Mouse (Mus musculus): ENCODE data around the gene Svop.

GRCm38 (mm10) chr5:114126008-114126407, 34.6 kb upstream of the Svop start:
- TF ChIP-seq POLR2A (IDR thresholded peaks at IDR 0.05; ENCODE audit: extremely low read depth, insufficient read depth, low read length) (no peak), CTCF (IDR thresholded peaks at IDR 0.05; ENCODE audit: extremely low read depth, insufficient read depth, low read length) (no peak)

All from cortical plate, adult 2 months (tissue).